ENCODE assay signal across 21 mouse cellular contexts in the genomic region with DNA sequence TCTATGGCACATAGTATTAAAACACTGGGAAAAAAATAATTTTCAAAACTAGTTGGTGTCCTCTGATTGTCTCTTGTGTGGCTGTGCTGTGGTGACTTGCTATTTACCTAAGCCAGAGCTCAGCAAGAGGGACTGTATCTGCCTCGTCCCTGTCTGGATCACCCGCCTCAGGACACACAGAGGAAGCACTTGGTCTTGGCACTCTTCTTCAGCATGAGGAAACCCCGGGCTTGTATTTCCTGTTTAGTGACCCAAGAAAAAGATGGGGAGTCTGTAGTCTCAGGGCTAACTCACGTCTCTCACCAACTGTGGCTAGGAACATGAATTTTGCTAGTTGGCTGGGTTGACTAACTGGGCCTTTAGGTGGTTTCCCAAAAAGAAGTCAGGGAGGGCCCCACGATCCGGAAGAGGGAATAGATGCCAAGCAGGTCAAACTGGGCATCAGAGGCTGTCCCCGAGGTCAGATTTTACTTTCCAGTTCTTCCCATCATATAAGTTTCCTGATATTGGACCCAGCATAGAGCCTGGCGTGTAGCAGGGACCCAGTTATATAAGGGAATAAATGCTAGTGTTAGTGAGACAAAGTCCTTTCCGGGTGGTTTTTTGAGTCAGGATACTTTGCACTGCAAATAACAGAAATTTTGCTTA. TPM values are rescaled to one million over a fixed set of nuclear protein-coding genes. Genes with fewer than 3 reads are reported as not detected.
DNase-seq lines count a peak whose midpoint lies in the region; ATAC-seq lines count a peak whose summit lies in the region.
"Had no signal": no experiment of that assay in that cellular context is flagged by ENCODE, and none has a peak within 500 bp of the region (broad histone marks: within the 10 kb centered on the region; RNA-seq: fewer than 3 reads in every experiment).

No protein-coding gene starts in this region.

- no peaks in the 10 kb centered on the region for H3K9me3 ChIP-seq in megakaryocyte, embryonic 14.5 days
- no peaks in the 10 kb centered on the region for H3K9me3 ChIP-seq in limb, embryonic 10.5 days (replicated peaks)
- H3K9me3 ChIP-seq: embryonic facial prominence, embryonic 12.5 days; embryonic facial prominence, embryonic 15.5 days had no signal

- peaks cover 93% of the 10 kb centered on the region for H3K4me1 ChIP-seq in megakaryocyte, embryonic 14.5 days
- no peaks in the 10 kb centered on the region for H3K4me1 ChIP-seq in limb, embryonic 10.5 days

- peak; percentile 79 for DNase-seq in A20 (ENCODE audit: low read depth, low spot score)
- no peak for DNase-seq in limb, embryonic 10.5 days (ENCODE audit: low spot score)
- DNase-seq in gastrocnemius, postnatal 25 days: no peak
- DNase-seq in adrenal gland, postnatal 4 days (ENCODE audit: low spot score in 2 of 2): no peak
- DNase-seq: adrenal gland, adult 2 months; adrenal gland, postnatal 14 days; cerebellum, postnatal 36 days; forebrain, postnatal 0 days; gastrocnemius, adult 2 months; gastrocnemius, postnatal 14 days; heart, adult 2 months; heart, postnatal 14 days; heart, postnatal 4 days had no signal

- H3K27ac ChIP-seq in limb, embryonic 10.5 days: no peak overlapping the region
- H3K27ac ChIP-seq: embryonic facial prominence, embryonic 12.5 days; embryonic facial prominence, embryonic 15.5 days; gastrocnemius, adult 2 months; heart, adult 2 months; heart, embryonic 10.5 days; heart, embryonic 13.5 days had no signal

- H3K36me3 ChIP-seq in megakaryocyte, embryonic 14.5 days (replicated peaks; ENCODE audit: low read length): peaks cover 3% of the 10 kb centered on the region
- H3K36me3 ChIP-seq in limb, embryonic 10.5 days: no peaks in the 10 kb centered on the region
- H3K36me3 ChIP-seq: embryonic facial prominence, embryonic 12.5 days; embryonic facial prominence, embryonic 15.5 days; heart, embryonic 10.5 days; heart, embryonic 13.5 days had no signal

- H3K4me3 ChIP-seq in megakaryocyte, embryonic 14.5 days (replicated peaks): peak overlapping the region; percentile 33
- no peak overlapping the region for H3K4me3 ChIP-seq in limb, embryonic 10.5 days
- H3K4me3 ChIP-seq: embryonic facial prominence, embryonic 12.5 days; embryonic facial prominence, embryonic 15.5 days; gastrocnemius, adult 2 months; heart, adult 2 months; heart, embryonic 10.5 days; heart, embryonic 13.5 days had no signal

- H3K27me3 ChIP-seq in megakaryocyte, embryonic 14.5 days (replicated peaks): no peaks in the 10 kb centered on the region
- no peaks in the 10 kb centered on the region for H3K27me3 ChIP-seq in limb, embryonic 10.5 days (ENCODE audit: low read depth, poor library complexity, severe bottlenecking)
- H3K27me3 ChIP-seq: embryonic facial prominence, embryonic 12.5 days; embryonic facial prominence, embryonic 15.5 days; heart, embryonic 13.5 days had no signal

- WGBS in limb, embryonic 10.5 days: 87% methylated on average over 9 of the region's 9 CpGs

- ATAC-seq in common myeloid progenitor, adult 5-6 weeks (replicated peaks; ENCODE audit: low read depth, poor library complexity, severe bottlenecking): 0 out of 2 replicates have a peak, but pooled peaks have one; percentile 20
- ATAC-seq: forebrain, embryonic 14.5 days; forebrain, postnatal 0 days; hindbrain, postnatal 0 days had no signal

RNA-seq across cellular contexts. Expression of gene Ak2, which starts 27.2 kb away (rescaled TPM):
- 148 and 164 TPM in 2 replicates for total RNA-seq in common myeloid progenitor, adult 5-6 weeks (2017)
- polyA plus RNA-seq in megakaryocyte, embryonic 14.5 days (2012; ENCODE audit: insufficient read depth, low replicate concordance): 29.1 and 128 TPM in 2 replicates
- polyA plus RNA-seq in limb, embryonic 10.5 days (2016; fragmentation: Nextera tagmentation; extraction: Ambion mirVana): 236 and 271 TPM in 2 replicates
- 10 to 100 TPM; 27.4 to 36.0 TPM for total RNA-seq in gastrocnemius, postnatal 25 days (2021)
- 100 to 1,000 TPM; 144 to 163 TPM for total RNA-seq in adrenal gland, postnatal 4 days (2021)

RNA-seq across cellular contexts. Expression of gene Rnf19b, which starts 39.2 kb away (rescaled TPM):
- 33.2 and 35.7 TPM in 2 replicates for total RNA-seq in common myeloid progenitor, adult 5-6 weeks (2017)
- 696 and 878 TPM in 2 replicates for polyA plus RNA-seq in megakaryocyte, embryonic 14.5 days (2012; ENCODE audit: insufficient read depth, low replicate concordance)
- 8.0 and 9.1 TPM in 2 replicates for polyA plus RNA-seq in limb, embryonic 10.5 days (2016; fragmentation: Nextera tagmentation; extraction: Ambion mirVana)
- 10 to 100 TPM; 17.8 to 20.2 TPM for total RNA-seq in gastrocnemius, postnatal 25 days (2021)
- total RNA-seq in adrenal gland, postnatal 4 days (2021): 10 to 100 TPM; 23.1 to 24.6 TPM

RNA-seq across cellular contexts. Expression of gene Azin2, which starts 56.7 kb away (rescaled TPM):
- 1.1 and 1.6 TPM in 2 replicates for total RNA-seq in common myeloid progenitor, adult 5-6 weeks (2017)
- 7.6 and 12.2 TPM in 2 replicates for polyA plus RNA-seq in megakaryocyte, embryonic 14.5 days (2012; ENCODE audit: insufficient read depth, low replicate concordance)
- polyA plus RNA-seq in limb, embryonic 10.5 days (2016; fragmentation: Nextera tagmentation; extraction: Ambion mirVana): 9.8 and 15.4 TPM in 2 replicates
- total RNA-seq in gastrocnemius, postnatal 25 days (2021): 1 to 10 TPM; 1.8 to 3.1 TPM
- total RNA-seq in adrenal gland, postnatal 4 days (2021): 10 to 100 TPM; 54.8 to 61.1 TPM

Comparison
In these comparisons a context has a peak if more than half of its experiments do, and no peak if none do; other contexts are left out.
1. RNA of gene Azin2, which starts 56.7 kb away (total RNA-seq): 54.8 to 61.1 TPM in adrenal gland, postnatal 4 days; 1.8 to 3.1 TPM in gastrocnemius, postnatal 25 days and 1.1 to 1.6 TPM in common myeloid progenitor, adult 5-6 weeks; every median in the first group is over 10 times any median in the second.